Mouse (Mus musculus): Measurements from ENCODE around the gene Nt5c2. TPM values are rescaled to one million over a fixed set of nuclear protein-coding genes. Genes with fewer than 3 reads are reported as not detected.

The Nt5c2 gene
- 94.5 and 127 TPM in 2 replicates for total RNA-seq (2023)

GRCm38 (mm10) chr19:47014447-47015381 is at the start of gene Nt5c2, which contains the start of gene Ina:
Nt5c2 (minus strand) TSS chr19:47015153.
Ina (plus strand) TSS chr19:47014698.

GRCm38 (mm10) chr19:47050271-47051032 is 35.5 kb upstream of the Nt5c2 start, which contains the start of gene Pcgf6:
Pcgf6 (minus strand) TSS chr19:47050906.

Other genes starting within 250 kb of the Nt5c2 start
- gene Ina, start 455 bp downstream of the Nt5c2 start, total RNA-seq (2023), result not detected in 2 replicates
- 0.63 and 1.5 TPM in 2 replicates for gene Pcgf6, start 35.8 kb upstream of the Nt5c2 start, total RNA-seq (2023)
- 8.3 and 10.1 TPM in 2 replicates for gene Taf5, start 52.6 kb upstream of the Nt5c2 start, total RNA-seq (2023)
- gene Usmg5, start 75.5 kb upstream of the Nt5c2 start, total RNA-seq (2023), result 83.9 and 142 TPM in 2 replicates
- 6.5 and 8.8 TPM in 2 replicates for gene Pdcd11, start 75.6 kb upstream of the Nt5c2 start, total RNA-seq (2023)
- 4.6 and 5.4 TPM in 2 replicates for gene Calhm2, start 123.1 kb upstream of the Nt5c2 start, total RNA-seq (2023)
- gene Calhm1, start 129.1 kb upstream of the Nt5c2 start, total RNA-seq (2023), result not detected in 2 replicates
- not detected in 2 replicates for gene Calhm3, start 142.6 kb upstream of the Nt5c2 start, total RNA-seq (2023)
- 0.32 TPM in 1 of 2 replicates, not detected in the other for gene Neurl1a, start 163.7 kb upstream of the Nt5c2 start, total RNA-seq (2023)

Measured in neutrophil, adult 65 days (primary cell).